15 mouse cellular contexts compared by ENCODE assay signal in genomic region chr14:19969011-19969521, GRCm38 (mm10). TPM values are rescaled to one million over a fixed set of nuclear protein-coding genes. Genes with fewer than 3 reads are reported as not detected.
DNase-seq lines count a peak whose midpoint lies in the region; ATAC-seq and TF ChIP-seq lines count a peak whose summit lies in the region.
"Had no signal": no experiment of that assay in that cellular context is flagged by ENCODE, and none has a peak within 500 bp of the region (broad histone marks: within the 10 kb centered on the region; RNA-seq: fewer than 3 reads in every experiment).

No protein-coding gene starts in this region.

- 29% methylated on average over 5 of the region's 5 CpGs for WGBS in liver, embryonic 13.5 days (ENCODE audit: insufficient replicate concordance)
- 10% methylated on average over 5 of the region's 5 CpGs for WGBS in bone marrow, adult 2 months
- WGBS in heart, embryonic 10.5 days = 65% methylated on average over 5 of the region's 5 CpGs

- DNase-seq in liver, embryonic 13.5 days = no peak
- no peak for DNase-seq in liver
- DNase-seq in heart, postnatal 10 days = no peak
- no peak for DNase-seq in heart, embryonic 10.5 days (ENCODE audit: low spot score)
- DNase-seq in lung, postnatal 25 days (ENCODE audit: low spot score) = no peak
- DNase-seq: adrenal gland, adult 8-10 months; cerebellum, adult 2 months; left cerebral cortex, postnatal 4 days; lung, postnatal 14 days had no signal

- intact Hi-C loops in heart, postnatal 10 days (cut with DNase I) = no loop called here

- H3K9me3 ChIP-seq in liver, embryonic 13.5 days (replicated peaks) = no peaks in the 10 kb centered on the region
- H3K9me3 ChIP-seq in heart, embryonic 10.5 days = no peaks in the 10 kb centered on the region
- H3K9me3 ChIP-seq: embryonic facial prominence, embryonic 12.5 days; heart, embryonic 12.5 days; hindbrain, embryonic 15.5 days had no signal

- no peak for ATAC-seq in liver, embryonic 13.5 days (ENCODE audit: low read depth)
- ATAC-seq in CD4-positive, CD25-positive, alpha-beta regulatory T cell, adult 4 months = peak; percentile 27
- 0 out of 2 replicates have a peak, but pooled peaks have one; percentile 38 for ATAC-seq in megakaryocyte-erythroid progenitor cell, adult 5-6 weeks (replicated peaks; ENCODE audit: low FRiP score, low TSS enrichment, poor library complexity, severe bottlenecking)

- TF ChIP-seq CTCF in bone marrow, adult 2 months (IDR thresholded peaks at IDR 0.05; ENCODE audit: control insufficient read depth, insufficient read depth, low read length) = peak; percentile 15; the same call in 1 of the 2 replicates

- TF ChIP-seq POLR2A in bone marrow, adult 2 months (IDR thresholded peaks at IDR 0.05; ENCODE audit: borderline replicate concordance, control insufficient read depth, low read depth, low read length) = no peak

- no peaks in the 10 kb centered on the region for H3K27me3 ChIP-seq in liver, embryonic 13.5 days
- H3K27me3 ChIP-seq in heart, embryonic 10.5 days (ENCODE audit: insufficient read depth, poor library complexity, severe bottlenecking) = no peaks in the 10 kb centered on the region
- H3K27me3 ChIP-seq: embryonic facial prominence, embryonic 12.5 days; heart, embryonic 12.5 days; hindbrain, embryonic 15.5 days had no signal

- H3K4me1 ChIP-seq in liver, embryonic 13.5 days (replicated peaks) = peaks cover 11% of the 10 kb centered on the region
- peaks cover 7% of the 10 kb centered on the region for H3K4me1 ChIP-seq in bone marrow, adult 2 months (ENCODE audit: control insufficient read depth, insufficient read depth, low read length)
- H3K4me1 ChIP-seq in heart, embryonic 10.5 days = peaks cover 30% of the 10 kb centered on the region

- no peak overlapping the region for H3K9ac ChIP-seq in liver, embryonic 13.5 days
- H3K9ac ChIP-seq: embryonic facial prominence, embryonic 12.5 days; heart, embryonic 12.5 days; hindbrain, embryonic 15.5 days had no signal

- H3K4me3 ChIP-seq in liver, embryonic 13.5 days (replicated peaks) = no peak overlapping the region
- peak overlapping the region; percentile 48 for H3K4me3 ChIP-seq in bone marrow, adult 2 months (replicated peaks; ENCODE audit: control insufficient read depth, low read depth, low read length)
- no peak overlapping the region for H3K4me3 ChIP-seq in heart, embryonic 10.5 days
- H3K4me3 ChIP-seq: embryonic facial prominence, embryonic 12.5 days; heart, embryonic 12.5 days; hindbrain, embryonic 15.5 days had no signal

- peak overlapping the region; percentile 15; the same call in 1 of the 2 replicates for H3K4me2 ChIP-seq in liver, embryonic 13.5 days
- H3K4me2 ChIP-seq: embryonic facial prominence, embryonic 12.5 days; heart, embryonic 12.5 days; hindbrain, embryonic 15.5 days had no signal

- no peak overlapping the region for H3K27ac ChIP-seq in liver, embryonic 13.5 days
- peak overlapping the region; percentile 72 for H3K27ac ChIP-seq in bone marrow, adult 2 months (ENCODE audit: control insufficient read depth, insufficient read depth, low read depth, low read length, poor library complexity)
- no peak overlapping the region for H3K27ac ChIP-seq in heart, embryonic 10.5 days
- H3K27ac ChIP-seq: embryonic facial prominence, embryonic 12.5 days; hindbrain, embryonic 15.5 days had no signal

- no peaks in the 10 kb centered on the region for H3K36me3 ChIP-seq in liver, embryonic 13.5 days
- 0 out of 2 replicates have a peak, but pooled peaks cover 3% of the 10 kb centered on the region for H3K36me3 ChIP-seq in heart, embryonic 10.5 days
- H3K36me3 ChIP-seq: embryonic facial prominence, embryonic 12.5 days; heart, embryonic 12.5 days had no signal

RNA-seq across cellular contexts. Expression of gene Gng2, which starts 8.4 kb away (rescaled TPM):
- 8.8 and 9.5 TPM in 2 replicates for polyA plus RNA-seq in liver, embryonic 13.5 days (2015; fragmentation: Nextera tagmentation; extraction: Ambion mirVana)
- 10 to 100 TPM; 39.1 to 54.2 TPM for polyA plus RNA-seq in CD4-positive, CD25-positive, alpha-beta regulatory T cell, adult 4 months (2017; shearing (Covaris generic))
- 8.7 and 23.1 TPM in 2 replicates for polyA plus RNA-seq in bone marrow, adult 2 months (2011; ENCODE audit: insufficient read depth, insufficient read length, low replicate concordance, missing spikeins)
- 1.2 and 11.6 TPM in 2 replicates for total RNA-seq in megakaryocyte-erythroid progenitor cell, adult 5-6 weeks (2014; fragmentation: Nextera tagmentation)
- total RNA-seq in megakaryocyte-erythroid progenitor cell, adult 5-6 weeks (2017) = 5.7 and 11.8 TPM in 2 replicates
- 10 to 100 TPM; 20.7 to 30.5 TPM for total RNA-seq in heart, postnatal 10 days (2021)
- polyA plus RNA-seq in heart, embryonic 10.5 days (2016; fragmentation: Nextera tagmentation; extraction: Ambion mirVana) = 33.9 and 61.6 TPM in 2 replicates
